Mouse (Mus musculus) common myeloid progenitor, adult 5-6 weeks (primary cell): ENCODE measurements around the gene Catsper3. TPM values are rescaled to one million over a fixed set of nuclear protein-coding genes. Genes with fewer than 3 reads are reported as not detected.

Experiments
- ATAC-seq: replicated peaks from 2 replicates; pipeline ENCODE4 v1.8.0; 2016; ENCODE audit warnings: low read depth, mild to moderate bottlenecking, moderate TSS enrichment, inconsistent platforms; ENCODE audit not compliant: poor library complexity, severe bottlenecking
- total RNA-seq: library from RNA; stranded (forward); fragments of 200-1000, 187-1606 nt; gene quantifications from 2 replicates; pipeline ENCODE4 v1.2.3, GENCODE M21; 2017

Gene Catsper3
- 0.19 TPM in 1 of 2 replicates, not detected in the other for total RNA-seq

- no peak for ATAC-seq
Observed at GRCm38 (mm10) chr13:55784268-55784667, at the start of gene Catsper3. Gene Catsper3, plus strand, starts transcription at chr13:55784568.

GRCm38 (mm10) chr13:55737885-55738284 lies 46.5 kb upstream of the Catsper3 start:
- no peak for ATAC-seq

GRCm38 (mm10) chr13:55742306-55742705 lies 42.1 kb upstream of the Catsper3 start:
- no peak for ATAC-seq

GRCm38 (mm10) chr13:55754380-55754779 lies 30.0 kb upstream of the Catsper3 start:
- peak; percentile 65 for ATAC-seq

- no peak for ATAC-seq
Observed at GRCm38 (mm10) chr13:55756789-55757188, 27.6 kb upstream of the Catsper3 start.

DNA sequence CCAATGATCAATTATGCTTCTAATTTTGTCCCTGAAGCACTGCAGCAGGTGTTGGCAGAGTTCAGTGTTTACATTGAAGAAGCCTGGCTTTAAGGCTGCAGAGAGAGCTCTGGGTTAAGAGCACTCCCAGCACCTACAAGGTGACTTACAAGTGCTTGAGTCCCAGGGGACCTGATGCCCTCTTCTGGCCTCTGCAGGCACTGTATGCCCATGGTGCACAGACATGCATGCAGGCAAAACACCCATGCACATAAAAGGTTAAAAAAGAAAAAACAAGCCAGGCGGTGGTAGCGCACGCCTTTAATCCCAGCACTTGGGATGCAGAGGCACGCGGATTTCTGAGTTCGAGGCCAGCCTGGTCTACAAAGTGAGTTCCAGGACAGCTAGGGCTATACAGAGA lies 26.7 kb upstream of the Catsper3 start:
- ATAC-seq = no peak

GRCm38 (mm10) chr13:55760576-55760975 lies 23.8 kb upstream of the Catsper3 start:
- no peak for ATAC-seq

GRCm38 (mm10) chr13:55761486-55761885 lies 22.9 kb upstream of the Catsper3 start:
- no peak for ATAC-seq

DNA sequence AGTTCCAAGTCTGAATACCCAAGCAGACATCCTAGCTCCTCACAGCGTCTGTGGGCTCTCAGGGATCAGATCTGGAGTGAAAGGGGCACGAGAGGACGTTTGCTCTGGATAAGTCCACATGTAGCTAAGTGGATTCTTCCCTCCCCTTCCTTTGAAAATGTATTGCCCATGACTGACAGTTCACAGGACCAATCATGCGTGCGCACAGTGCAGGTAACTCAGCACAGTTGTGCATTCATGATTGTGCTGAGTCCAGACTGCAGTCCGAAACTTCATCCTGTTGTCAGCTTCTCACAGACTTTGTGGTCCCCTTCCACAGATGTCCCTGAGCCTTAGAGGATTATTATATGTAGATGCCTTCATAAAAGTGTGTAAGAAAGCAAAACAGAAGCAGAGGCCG lies 10.0 kb upstream of the Catsper3 start:
- ATAC-seq = no peak

- ATAC-seq = no peak
Observed at GRCm38 (mm10) chr13:55775056-55775455, 9.3 kb upstream of the Catsper3 start.

DNA sequence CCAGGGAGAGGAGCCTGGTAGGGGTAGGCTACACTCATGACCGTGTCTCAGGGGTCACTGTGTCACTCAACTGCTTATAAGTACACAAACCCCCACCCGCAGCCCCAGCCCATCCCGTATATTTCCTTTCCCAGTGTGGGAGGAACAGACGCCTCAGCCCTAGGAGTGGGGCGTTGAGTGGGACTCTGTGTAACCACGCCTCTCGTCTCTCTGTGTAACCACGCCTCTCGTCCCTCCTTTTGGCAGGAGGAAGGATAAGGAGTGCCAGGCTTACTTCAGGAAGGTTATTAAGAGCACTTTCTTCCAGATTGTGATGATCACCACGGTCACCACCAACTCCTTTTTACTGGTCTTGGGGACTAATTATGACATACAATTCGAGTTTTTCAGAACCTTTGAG lies 1.8 kb downstream of the Catsper3 start:
- ATAC-seq = no peak

DNA sequence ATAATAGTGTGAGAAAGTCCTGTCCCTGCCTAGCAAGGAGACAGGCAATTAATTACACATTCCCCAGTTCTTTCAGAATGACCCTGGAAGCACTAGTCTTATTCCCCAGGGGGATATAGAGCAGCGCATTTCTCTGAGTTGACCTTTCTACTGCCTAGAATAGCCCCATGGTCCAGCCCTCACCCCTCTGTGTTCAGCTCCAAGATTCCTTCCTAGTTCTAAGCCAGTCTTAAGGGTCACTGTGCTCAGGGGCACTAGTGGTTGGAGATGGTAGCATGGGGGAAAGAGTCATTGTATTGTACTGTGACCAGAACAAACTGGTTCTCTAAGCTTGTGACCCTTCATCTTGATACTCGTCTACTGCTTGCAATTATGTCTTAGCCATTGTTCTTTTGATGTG lies 16.9 kb downstream of the Catsper3 start:
- no peak for ATAC-seq

DNA sequence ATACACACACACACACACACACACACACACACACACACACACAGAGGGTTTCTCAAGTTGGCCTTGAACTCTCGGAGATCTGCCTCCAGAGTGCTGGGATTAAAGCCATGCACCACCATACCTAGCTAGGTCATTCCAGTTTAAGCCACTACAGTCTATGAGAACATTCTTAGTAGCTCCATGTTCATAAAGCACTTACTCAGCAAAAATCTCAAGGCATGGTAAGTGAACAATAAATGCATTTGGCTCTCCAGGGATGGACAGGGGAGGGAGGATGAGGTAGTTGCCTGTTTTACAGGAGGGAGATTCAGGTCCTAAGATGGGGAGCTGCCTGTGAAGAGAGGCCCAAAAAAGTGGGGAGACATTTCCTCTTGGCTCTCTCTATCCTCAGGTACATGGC lies 19.6 kb downstream of the Catsper3 start:
- ATAC-seq = no peak

- ATAC-seq = no peak
Observed at GRCm38 (mm10) chr13:55809041-55809623, 24.8 kb downstream of the Catsper3 start.

DNA sequence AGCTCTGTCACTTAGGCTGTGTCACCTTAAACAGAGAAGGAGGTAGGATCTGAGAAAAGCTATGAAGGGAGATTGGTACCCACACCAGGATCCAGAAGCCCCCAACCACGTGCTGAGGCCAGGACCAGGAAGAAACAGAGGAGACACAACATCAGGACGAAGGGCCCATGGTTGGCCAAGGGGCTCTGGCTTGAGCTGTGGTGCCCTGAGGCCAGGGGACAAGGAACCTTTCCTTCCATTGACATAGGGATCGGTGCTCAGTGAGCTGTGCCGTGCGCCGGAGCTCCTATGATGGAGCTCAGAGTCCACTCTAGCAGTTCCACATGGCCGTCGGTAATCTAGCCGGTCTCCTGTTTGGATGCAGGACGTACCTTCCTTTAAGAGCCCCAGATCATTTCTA lies 25.3 kb downstream of the Catsper3 start:
- no peak for ATAC-seq

- no peak for ATAC-seq
Observed at GRCm38 (mm10) chr13:55810947-55811346, 26.6 kb downstream of the Catsper3 start.

GRCm38 (mm10) chr13:55813490-55814016 lies 29.2 kb downstream of the Catsper3 start:
- no peak for ATAC-seq

DNA sequence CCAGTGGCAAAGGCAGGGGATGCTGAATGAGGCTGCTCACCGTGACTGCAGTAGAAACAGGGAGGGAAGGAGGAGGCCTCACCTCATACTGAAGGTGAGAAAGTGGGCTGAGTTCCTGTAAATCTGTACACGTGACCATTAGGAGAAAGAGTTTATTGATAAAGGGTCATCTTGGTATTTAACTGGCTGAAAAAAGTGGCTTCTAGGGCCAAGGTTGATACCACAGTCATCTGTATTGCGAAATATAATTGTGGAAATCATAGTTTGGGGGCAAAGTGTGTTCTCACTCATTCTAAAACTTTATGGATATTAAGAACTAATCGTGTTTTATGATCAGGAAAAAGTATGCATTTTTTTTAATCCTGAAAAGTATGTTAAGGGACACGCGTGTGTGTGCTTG lies 30.5 kb downstream of the Catsper3 start:
- ATAC-seq = no peak

- no peak for ATAC-seq
Observed at GRCm38 (mm10) chr13:55822499-55822898, 38.1 kb downstream of the Catsper3 start.

DNA sequence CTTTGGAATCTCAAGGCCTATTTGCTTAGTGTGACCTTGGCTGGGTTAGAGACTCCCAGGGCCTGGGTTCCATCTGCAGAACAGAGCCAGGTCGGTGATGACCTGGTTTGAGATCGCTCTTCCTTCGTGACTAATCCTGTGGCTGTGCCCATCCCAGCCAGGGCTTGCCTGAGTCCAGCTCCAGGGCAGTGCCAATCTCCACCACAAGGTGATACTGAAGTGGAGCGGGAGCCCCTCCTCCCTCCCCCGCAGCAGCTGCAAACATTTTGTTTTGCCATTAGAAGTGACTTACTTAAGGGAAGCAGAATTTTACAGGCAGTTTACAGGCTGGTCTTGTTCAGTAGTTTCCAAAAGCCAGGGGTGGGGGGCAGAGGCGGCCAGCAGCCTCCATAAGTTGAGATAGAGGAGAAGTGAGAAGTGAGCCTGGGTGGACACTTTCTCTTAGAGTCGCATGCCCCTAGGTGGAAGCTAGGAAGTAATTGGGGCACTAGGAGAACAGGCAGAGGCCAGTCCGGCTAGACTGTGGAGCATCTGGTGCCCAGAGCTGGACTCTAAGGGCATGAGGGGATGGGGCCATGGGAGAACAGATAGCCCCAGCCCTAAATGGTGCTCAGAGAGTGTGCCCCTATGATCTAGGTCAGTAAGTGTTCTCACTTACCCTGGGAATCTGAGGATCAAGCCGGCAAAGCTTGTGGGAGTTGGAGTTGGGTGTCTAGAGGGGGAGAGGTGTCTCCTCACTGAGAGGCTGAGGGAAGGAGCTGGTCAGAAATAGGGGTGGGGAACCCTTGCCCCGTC lies 40.0 kb downstream of the Catsper3 start:
- peak; percentile 48 for ATAC-seq

DNA sequence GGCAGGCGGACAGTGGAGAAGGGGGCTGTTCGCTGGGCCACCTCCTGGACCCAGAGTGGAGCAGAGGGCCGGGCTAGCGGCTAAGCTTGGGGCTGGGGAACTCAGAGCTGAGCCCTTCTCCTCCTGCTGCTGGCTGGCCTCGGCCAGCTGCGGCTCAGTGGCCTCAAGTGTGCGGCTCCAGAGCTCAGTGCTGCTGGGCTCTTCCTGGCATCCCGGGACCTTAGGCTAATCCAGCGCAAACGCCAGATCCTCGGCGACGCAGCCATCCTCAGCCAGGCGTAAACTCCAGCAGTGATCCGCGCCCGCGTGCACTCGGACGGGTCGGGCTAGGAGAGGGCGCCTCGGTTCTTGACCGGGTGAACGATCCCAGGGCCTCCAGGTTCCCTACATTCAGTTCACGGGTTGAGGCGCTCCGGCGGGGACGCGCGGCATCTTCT lies 40.9 kb downstream of the Catsper3 start:
- ATAC-seq = no peak
